Mouse (Mus musculus) intestine, postnatal 0 days (tissue): ENCODE results near the gene Olfr201. TPM values are rescaled to one million over a fixed set of nuclear protein-coding genes. Genes with fewer than 3 reads are reported as not detected.
"Not testable (repeated sequence)": the region's sequence is repeated elsewhere in the genome, so short reads cannot be mapped to it uniquely, and the experiment has no call there.

ENCODE experiments used
- ATAC-seq: fragments of 200-750 bp; cut with Nextera tagmentation; 2 replicates; pipeline ENCODE4 v1.8.0; 2017; ENCODE audit warnings: mild to moderate bottlenecking, moderate TSS enrichment, moderate library complexity
- H3K27ac ChIP-seq: fragments of 300-500 bp; sonication (generic); 2 replicates; pipeline ENCODE4 v1.5.1; 2014; ENCODE audit warnings: mild to moderate bottlenecking, low read depth, low read length, moderate library complexity
- H3K27me3 ChIP-seq: fragments of 300-500 bp; sonication (generic); replicated peaks from 2 replicates; pipeline ENCODE4 v1.6.1; 2014; ENCODE audit warnings: low read length, mixed read lengths; ENCODE audit not compliant: control insufficient read depth, insufficient read depth
- H3K36me3 ChIP-seq: fragments of 300-500 bp; sonication (generic); 2 replicates; pipeline ENCODE4 v1.6.1; 2014; ENCODE audit warnings: mild to moderate bottlenecking, moderate library complexity; ENCODE audit not compliant: control insufficient read depth, insufficient read depth
- H3K4me1 ChIP-seq: fragments of 300-500 bp; sonication (generic); replicated peaks from 2 replicates; pipeline ENCODE4 v1.6.1; 2014; ENCODE audit warnings: antibody characterized with exemption, low read length, mixed read lengths; ENCODE audit not compliant: control insufficient read depth, insufficient read depth
- H3K4me2 ChIP-seq: fragments of 300-500 bp; sonication (generic); replicated peaks from 2 replicates; pipeline ENCODE4 v1.6.1; 2014; ENCODE audit warnings: low read depth, mild to moderate bottlenecking, moderate library complexity
- H3K4me3 ChIP-seq: fragments of 300-500 bp; sonication (generic); 2 replicates; pipeline ENCODE4 v1.5.1; 2014; ENCODE audit warnings: low read depth, low read length
- H3K9ac ChIP-seq: fragments of 300-500 bp; sonication (generic); 2 replicates; pipeline ENCODE4 v1.6.1; 2014; ENCODE audit warnings: mild to moderate bottlenecking, low read depth, low read length
- H3K9me3 ChIP-seq: fragments of 300-500 bp; sonication (generic); 2 replicates; pipeline ENCODE4 v1.6.1; 2016; ENCODE audit warnings: mixed run types; ENCODE audit not compliant: control insufficient read depth
- CTCF ChIP-seq: sonication (generic); IDR thresholded peaks from 2 replicates; pipeline ENCODE4 v1.5.1; 2016; ENCODE audit warnings: low read depth, mild to moderate bottlenecking, control low read depth, antibody characterized with exemption, moderate library complexity
- WGBS: fragments of 180-500 bp; shearing (Covaris S2); extraction: QIAGEN DNeasy Blood & Tissue Kit; methylation state at CpG from one replicate; pipeline ENCODE4 v1.1.7; 2014; 5-methylcytosine and 5-hydroxymethylcytosine counted together
- polyA plus RNA-seq: library from polyadenylated mRNA; unstranded; fragments of >200 nt; fragmentation: Nextera tagmentation; extraction: Ambion mirVana; gene quantifications from 2 replicates; pipeline ENCODE4 v1.2.1, GENCODE M21; 2015

Gene Olfr201
- polyA plus RNA-seq, 1 experiment from 2014 or later = 0.09 TPM

GRCm38 (mm10) chr16:59249684-59250083 lies 22.7 kb downstream of the Olfr201 start:
- TF ChIP-seq CTCF = no peak
- H3K9me3 ChIP-seq = no peaks in the 10 kb centered on the region
- H3K27me3 ChIP-seq = no peaks in the 10 kb centered on the region
- no peak overlapping the region for H3K9ac ChIP-seq
- no peak overlapping the region for H3K4me3 ChIP-seq
- no peak overlapping the region for H3K4me2 ChIP-seq
- WGBS = 85% methylated on average over 17 of the region's 17 CpGs
- no peaks in the 10 kb centered on the region for H3K4me1 ChIP-seq
- no peak for ATAC-seq
- no peak overlapping the region for H3K27ac ChIP-seq
- no peaks in the 10 kb centered on the region for H3K36me3 ChIP-seq

GRCm38 (mm10) chr16:59219667-59220066 lies 52.8 kb downstream of the Olfr201 start, which contains the start of gene Olfr199:
Olfr199 (minus strand) TSS chr16:59219767.
- H3K27me3 ChIP-seq, H3K9ac ChIP-seq, H3K36me3 ChIP-seq, H3K4me2 ChIP-seq, H3K4me1 ChIP-seq, H3K9me3 ChIP-seq, H3K27ac ChIP-seq, H3K4me3 ChIP-seq, ATAC-seq: not testable (repeated sequence)
- WGBS = 82% methylated on average over 1 of the region's 1 CpGs

- WGBS = 77% methylated on average over 3 of the region's 3 CpGs
- ATAC-seq, H3K4me3 ChIP-seq: not testable (repeated sequence)
These were observed 54.6 kb downstream of the Olfr201 start for GRCm38 (mm10) chr16:59217861-59218260.

More at GRCm38 (mm10) chr16:59217861-59218260, 54.6 kb downstream of the Olfr201 start:
- H3K27me3 ChIP-seq, H3K36me3 ChIP-seq, H3K4me1 ChIP-seq, H3K4me2 ChIP-seq, H3K27ac ChIP-seq, H3K9ac ChIP-seq, H3K9me3 ChIP-seq: not testable (repeated sequence)

Other genes with a start within 250 kb of the Olfr201 start
- not detected in 2 replicates for gene Olfr186, start 242.3 kb downstream of the Olfr201 start, polyA plus RNA-seq
- gene Olfr187, start 232.9 kb downstream of the Olfr201 start, polyA plus RNA-seq = not detected in 2 replicates
- gene Olfr190, start 194.6 kb downstream of the Olfr201 start, polyA plus RNA-seq = 0.03 and 0.07 TPM in 2 replicates
- gene Olfr191, start 182.8 kb downstream of the Olfr201 start, polyA plus RNA-seq = not detected in 2 replicates
- not detected in 2 replicates for gene Olfr193, start 160.8 kb downstream of the Olfr201 start, polyA plus RNA-seq
- gene Olfr194, start 151.6 kb downstream of the Olfr201 start, polyA plus RNA-seq = not detected in 2 replicates
- gene Olfr195, start 125.6 kb downstream of the Olfr201 start, polyA plus RNA-seq = not detected in 2 replicates
- not detected in 2 replicates for gene Olfr196, start 102.2 kb downstream of the Olfr201 start, polyA plus RNA-seq
- not detected in 2 replicates for gene Olfr198, start 69.1 kb downstream of the Olfr201 start, polyA plus RNA-seq
- gene Olfr199, start 52.9 kb downstream of the Olfr201 start, polyA plus RNA-seq = not detected in 2 replicates
- gene Olfr202, start 14.2 kb upstream of the Olfr201 start, polyA plus RNA-seq = not detected in 2 replicates
- 0.10 TPM in 1 of 2 replicates, not detected in the other for gene Olfr203, start 26.2 kb upstream of the Olfr201 start, polyA plus RNA-seq
- not detected in 2 replicates for gene Olfr204, start 45.6 kb upstream of the Olfr201 start, polyA plus RNA-seq
- gene Olfr205, start 58.5 kb upstream of the Olfr201 start, polyA plus RNA-seq = not detected in 2 replicates
- gene Olfr206, start 76.6 kb upstream of the Olfr201 start, polyA plus RNA-seq = not detected in 2 replicates
- gene Olfr209, start 91.4 kb upstream of the Olfr201 start, polyA plus RNA-seq = not detected in 2 replicates
- not detected in 2 replicates for gene Gabrr3, start 134.7 kb upstream of the Olfr201 start, polyA plus RNA-seq
- gene Riox2, start 199.1 kb upstream of the Olfr201 start, polyA plus RNA-seq = 12.8 and 13.6 TPM in 2 replicates